Mouse (Mus musculus): Measurements from ENCODE around the gene Syngr3.

DNA sequence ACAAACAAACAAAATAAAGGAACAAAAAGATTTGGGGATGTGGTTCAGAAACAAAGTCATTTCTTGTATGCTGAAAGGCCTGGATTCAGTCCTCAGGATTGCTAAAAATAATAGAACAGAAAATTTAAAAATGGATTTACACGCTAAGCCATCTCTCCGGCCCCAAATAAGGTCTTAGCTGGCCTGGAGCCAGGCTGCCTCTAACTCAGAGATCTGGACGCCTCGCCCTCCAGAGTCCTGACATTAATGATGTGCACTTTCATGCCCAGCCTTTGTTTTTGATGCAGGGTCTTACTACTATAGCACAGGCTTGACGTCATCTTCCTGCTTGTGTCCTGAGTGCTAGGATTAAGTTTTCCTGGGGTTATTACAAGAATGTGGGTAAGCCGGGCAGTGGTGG is 39.3 kb upstream of the Syngr3 start:
- TF ChIP-seq EP300 (IDR thresholded peaks at IDR 0.05; ENCODE audit: low read depth), result no peak
- no peak for TF ChIP-seq CTCF (IDR thresholded peaks at IDR 0.05; ENCODE audit: low read depth)
